Mouse (Mus musculus): ENCODE data around the gene Tnnc2.

The Tnnc2 gene

DNA sequence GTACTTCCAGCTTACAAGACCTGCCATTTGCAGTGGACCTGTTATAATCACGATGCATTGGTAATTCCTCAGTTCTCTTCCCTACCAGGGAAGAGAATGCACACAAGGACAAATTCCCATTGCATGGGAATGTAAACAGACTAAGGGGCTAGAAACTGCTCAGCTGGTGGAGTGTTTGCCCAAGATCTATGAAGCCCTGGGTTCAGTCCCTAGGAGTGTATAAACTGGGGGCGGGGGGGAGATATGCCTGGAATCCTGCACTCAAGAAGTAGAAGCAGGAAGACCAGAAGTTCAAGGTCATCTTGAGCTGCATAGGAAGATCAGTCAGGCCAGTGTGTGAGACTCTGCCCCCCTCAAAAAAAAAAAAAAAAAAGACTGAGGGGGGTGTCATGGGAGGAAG is 46.5 kb downstream of the Tnnc2 start:
- DNase-seq = no peak

GRCm38 (mm10) chr2:164731719-164732118 is 48.0 kb downstream of the Tnnc2 start:
- DNase-seq = no peak
